Mouse (Mus musculus) midbrain, embryonic 13.5 days (tissue): Measurements from ENCODE around the gene Hist2h2be. TPM values are rescaled to one million over a fixed set of nuclear protein-coding genes. Genes with fewer than 3 reads are reported as not detected.

ENCODE experiments used
- ATAC-seq: fragments of 200-750 bp; cut with Nextera tagmentation; 2 replicates; pipeline ENCODE4 v1.8.0; 2017; ENCODE audit warnings: mild to moderate bottlenecking, moderate TSS enrichment, moderate library complexity
- H3K27ac ChIP-seq: fragments of 300-500 bp; sonication (generic); 2 replicates; pipeline ENCODE4 v1.5.1; 2015; ENCODE audit warnings: inconsistent platforms, mild to moderate bottlenecking, moderate library complexity
- H3K27me3 ChIP-seq: fragments of 300-500 bp; sonication (generic); 2 replicates; pipeline ENCODE4 v1.6.1; 2015; ENCODE audit warnings: mild to moderate bottlenecking, inconsistent platforms
- H3K36me3 ChIP-seq: fragments of 300-500 bp; sonication (generic); 2 replicates; pipeline ENCODE4 v1.6.1; 2015; ENCODE audit warnings: mild to moderate bottlenecking, inconsistent platforms
- H3K4me1 ChIP-seq: fragments of 300-500 bp; sonication (generic); replicated peaks from 2 replicates; pipeline ENCODE4 v1.6.1; 2015; ENCODE audit warnings: inconsistent platforms
- H3K4me2 ChIP-seq: fragments of 300-500 bp; sonication (generic); replicated peaks from 2 replicates; pipeline ENCODE4 v1.6.1; 2015; ENCODE audit warnings: moderate library complexity, mild to moderate bottlenecking, inconsistent platforms
- H3K4me3 ChIP-seq: fragments of 300-500 bp; sonication (generic); replicated peaks from 2 replicates; pipeline ENCODE4 v1.5.1; 2015; ENCODE audit warnings: mild to moderate bottlenecking, inconsistent platforms
- H3K9ac ChIP-seq: fragments of 300-500 bp; sonication (generic); replicated peaks from 2 replicates; pipeline ENCODE4 v1.6.1; 2015; ENCODE audit warnings: mild to moderate bottlenecking, inconsistent platforms
- H3K9me3 ChIP-seq: fragments of 300-500 bp; sonication (generic); 2 replicates; pipeline ENCODE4 v1.6.1; 2016; ENCODE audit warnings: mild to moderate bottlenecking, inconsistent platforms
- WGBS: fragments of 180-500 bp; shearing (Covaris S2); methylation state at CpG from one replicate; pipeline ENCODE4 v1.1.7; 2015; 5-methylcytosine and 5-hydroxymethylcytosine counted together
- microRNA-seq: library from miRNA; unstranded; fragments of <30 nt; microRNA quantifications from one replicate; pipeline ENCODE4, GENCODE M21; 2016
- polyA plus RNA-seq: library from polyadenylated mRNA; unstranded; fragments of >200 nt; fragmentation: Nextera tagmentation; extraction: Ambion mirVana; gene quantifications from 2 replicates; pipeline ENCODE4 v1.2.1, GENCODE M21; 2015

Gene Hist2h2be
- polyA plus RNA-seq, 1 experiment from 2014 or later, result 6.5 TPM

DNA sequence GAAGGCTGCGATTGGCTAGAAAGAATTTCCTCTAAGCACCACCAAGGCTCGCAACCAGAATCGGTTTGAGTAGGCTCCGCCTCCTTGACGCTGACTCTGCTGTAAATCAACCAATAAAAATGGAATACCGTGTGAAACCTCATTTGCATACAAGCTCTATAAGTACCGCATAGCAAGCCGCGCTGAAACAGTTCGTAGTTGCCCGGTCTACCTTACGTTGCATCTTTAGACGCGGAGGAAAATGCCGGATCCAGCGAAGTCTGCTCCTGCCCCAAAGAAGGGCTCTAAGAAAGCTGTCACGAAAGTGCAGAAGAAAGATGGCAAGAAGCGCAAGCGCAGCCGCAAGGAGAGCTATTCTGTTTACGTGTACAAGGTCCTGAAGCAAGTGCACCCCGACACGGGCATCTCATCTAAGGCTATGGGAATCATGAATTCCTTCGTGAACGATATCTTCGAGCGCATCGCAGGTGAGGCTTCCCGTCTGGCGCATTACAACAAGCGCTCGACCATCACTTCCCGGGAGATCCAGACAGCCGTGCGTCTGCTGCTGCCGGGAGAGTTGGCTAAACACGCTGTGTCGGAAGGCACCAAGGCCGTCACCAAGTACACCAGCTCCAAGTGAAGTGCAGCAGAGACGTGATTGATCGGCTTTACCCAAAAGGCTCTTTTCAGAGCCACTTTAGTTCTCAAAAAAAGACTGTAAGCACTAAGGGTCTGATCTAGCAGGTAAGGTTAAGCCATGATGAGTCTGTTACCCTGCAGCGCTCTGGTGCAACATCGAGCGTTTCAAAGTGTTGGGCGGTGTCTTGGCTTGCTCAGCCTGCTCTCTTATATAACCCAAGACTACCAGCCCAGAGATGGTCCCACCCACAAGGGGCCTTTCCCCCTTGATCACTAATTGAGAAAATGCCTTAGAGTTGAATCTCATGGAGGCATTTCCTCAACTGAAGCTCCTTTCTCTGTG is 48.9 kb downstream of the Hist2h2be start, which contains the start of gene Hist2h2bb:
Hist2h2bb (plus strand) TSS at position 242 of the 964 bp plus-strand sequence.
- no peaks in the 10 kb centered on the region for H3K9me3 ChIP-seq
- WGBS, result under 1% methylated on average over 45 of the region's 45 CpGs
- peak within 1 kb of the TSS; percentile 93 for H3K27ac ChIP-seq
- H3K27me3 ChIP-seq, result no peaks in the 10 kb centered on the region
- peaks cover 18% of the 10 kb centered on the region for H3K4me1 ChIP-seq
- ATAC-seq, result peak; percentile 96
- peak within 1 kb of the TSS; percentile 77 for H3K4me2 ChIP-seq
- H3K4me3 ChIP-seq, result peak within 1 kb of the TSS; percentile 50
- H3K9ac ChIP-seq, result peak within 1 kb of the TSS; percentile 73
- H3K36me3 ChIP-seq, result no peaks in the 10 kb centered on the region

Small RNA genes within 50 kb of the gene (microRNA-seq; reads per million reads assigned to microRNA genes)
- gene Gm44492 (not detected), gene Gm47311 (not detected), gene Gm47313 (not detected)

Other genes with a start within 250 kb of the Hist2h2be start
- 61.2 and 77.0 TPM in 2 replicates for gene Plekho1, start 225.1 kb upstream of the Hist2h2be start, polyA plus RNA-seq
- gene Vps45, start 162.7 kb upstream of the Hist2h2be start, polyA plus RNA-seq, result 63.7 and 67.4 TPM in 2 replicates
- gene Otud7b, start 116.6 kb upstream of the Hist2h2be start, polyA plus RNA-seq, result 10.2 and 11.4 TPM in 2 replicates
- gene Mtmr11, start 59.1 kb upstream of the Hist2h2be start, polyA plus RNA-seq, result 9.1 and 12.2 TPM in 2 replicates
- gene Sf3b4, start 48.8 kb upstream of the Hist2h2be start, polyA plus RNA-seq, result 152 and 154 TPM in 2 replicates
- 68.3 and 72.0 TPM in 2 replicates for gene Sv2a, start 40.0 kb upstream of the Hist2h2be start, polyA plus RNA-seq
- gene Bola1, start 1.4 kb upstream of the Hist2h2be start, polyA plus RNA-seq, result 67.7 and 70.4 TPM in 2 replicates
- gene Hist2h2ab, start 1.3 kb upstream of the Hist2h2be start, polyA plus RNA-seq, result 0.71 TPM in 1 of 2 replicates, not detected in the other
- gene Hist2h2ac, start 239 bp upstream of the Hist2h2be start, polyA plus RNA-seq, result 4.4 and 5.4 TPM in 2 replicates
- gene Hist2h3c2, start 18.0 kb downstream of the Hist2h2be start, polyA plus RNA-seq, result 6.9 and 7.8 TPM in 2 replicates
- 75.5 and 102 TPM in 2 replicates for gene Hist2h2aa2, start 19.2 kb downstream of the Hist2h2be start, polyA plus RNA-seq
- 23.2 and 42.5 TPM in 2 replicates for gene Hist2h2aa1, start 24.4 kb downstream of the Hist2h2be start, polyA plus RNA-seq
- gene Hist2h3c1, start 25.6 kb downstream of the Hist2h2be start, polyA plus RNA-seq, result 0.34 TPM in 2 replicates
- gene Hist2h4, start 42.2 kb downstream of the Hist2h2be start, polyA plus RNA-seq, result 11.1 and 13.2 TPM in 2 replicates
- 47.8 and 48.8 TPM in 2 replicates for gene Hist2h3b, start 47.5 kb downstream of the Hist2h2be start, polyA plus RNA-seq
- 9.1 TPM in 2 replicates for gene Hist2h2bb, start 48.6 kb downstream of the Hist2h2be start, polyA plus RNA-seq
- gene Fcgr1, start 72.8 kb downstream of the Hist2h2be start, polyA plus RNA-seq, result 1.2 and 1.9 TPM in 2 replicates
- not detected in 2 replicates for gene BC107364, start 231.2 kb downstream of the Hist2h2be start, polyA plus RNA-seq